Mouse (Mus musculus): ENCODE results near the gene Ndufv1. TPM values are rescaled to one million over a fixed set of nuclear protein-coding genes. Genes with fewer than 3 reads are reported as not detected.
"Not testable (repeated sequence)": the region's sequence is repeated elsewhere in the genome, so short reads cannot be mapped to it uniquely, and the experiment has no call there.

The Ndufv1 gene
- polyA plus RNA-seq, 1 experiment from 2014 or later, result 188 TPM

DNA sequence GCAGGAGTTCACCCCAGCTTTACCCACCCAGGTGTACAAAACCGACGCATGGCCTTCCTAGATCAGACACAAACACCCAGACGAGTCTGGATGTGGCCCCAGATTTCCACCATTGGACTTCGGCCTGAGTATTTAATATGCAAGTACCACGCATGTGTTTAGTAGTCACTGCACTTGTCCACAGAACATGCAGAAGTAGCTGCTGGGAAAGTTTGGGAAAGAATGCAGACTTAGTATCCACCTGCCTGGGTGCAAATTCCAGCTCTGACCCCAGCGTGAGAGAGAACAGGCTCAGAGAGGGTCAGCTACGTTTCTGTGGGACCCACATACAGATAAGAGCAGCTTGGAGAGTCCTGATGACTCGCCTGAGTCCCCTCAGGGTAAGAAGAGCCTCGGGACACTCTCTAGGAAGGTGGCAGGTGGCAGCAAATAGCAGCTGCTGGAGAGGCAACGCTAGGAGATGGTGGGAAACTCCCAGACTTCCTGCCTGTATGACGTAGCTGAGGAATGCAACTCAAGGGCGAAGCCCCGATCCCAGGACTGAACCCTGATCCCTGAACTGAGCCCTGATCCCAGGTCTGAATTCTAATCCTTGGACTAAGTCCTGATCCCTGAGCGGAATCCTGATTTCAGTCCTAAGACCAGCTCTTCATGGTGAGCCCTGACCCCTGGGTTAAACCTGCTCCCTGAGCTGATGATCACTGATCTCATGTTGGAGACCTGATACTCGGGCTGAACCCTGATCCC, 43.5 kb upstream of the Ndufv1 start:
- no peaks in the 10 kb centered on the region for H3K4me1 ChIP-seq (replicated peaks; ENCODE audit: control insufficient read depth, insufficient read depth, low read length)
- DNase-seq (ENCODE audit: low spot score) (no peak), ATAC-seq (ENCODE audit: low FRiP score) (no peak)
- H3K4me2 ChIP-seq (replicated peaks; ENCODE audit: low read depth, low read length), result no peak overlapping the region
- no peak overlapping the region for H3K27ac ChIP-seq (ENCODE audit: low read depth, low read length)
- no peaks in the 10 kb centered on the region for H3K36me3 ChIP-seq (ENCODE audit: control insufficient read depth, insufficient read depth, low read length)
- H3K4me3 ChIP-seq (ENCODE audit: low read depth, low read length), result no peak overlapping the region
- no peak overlapping the region for H3K9ac ChIP-seq (ENCODE audit: low read depth, low read length)
- H3K27me3 ChIP-seq (ENCODE audit: control insufficient read depth, insufficient read depth, low read length), result no peaks in the 10 kb centered on the region
- H3K9me3 ChIP-seq (ENCODE audit: control insufficient read depth, low read length), result no peaks in the 10 kb centered on the region
- WGBS, result 64% methylated on average over 15 of the region's 15 CpGs

DNA sequence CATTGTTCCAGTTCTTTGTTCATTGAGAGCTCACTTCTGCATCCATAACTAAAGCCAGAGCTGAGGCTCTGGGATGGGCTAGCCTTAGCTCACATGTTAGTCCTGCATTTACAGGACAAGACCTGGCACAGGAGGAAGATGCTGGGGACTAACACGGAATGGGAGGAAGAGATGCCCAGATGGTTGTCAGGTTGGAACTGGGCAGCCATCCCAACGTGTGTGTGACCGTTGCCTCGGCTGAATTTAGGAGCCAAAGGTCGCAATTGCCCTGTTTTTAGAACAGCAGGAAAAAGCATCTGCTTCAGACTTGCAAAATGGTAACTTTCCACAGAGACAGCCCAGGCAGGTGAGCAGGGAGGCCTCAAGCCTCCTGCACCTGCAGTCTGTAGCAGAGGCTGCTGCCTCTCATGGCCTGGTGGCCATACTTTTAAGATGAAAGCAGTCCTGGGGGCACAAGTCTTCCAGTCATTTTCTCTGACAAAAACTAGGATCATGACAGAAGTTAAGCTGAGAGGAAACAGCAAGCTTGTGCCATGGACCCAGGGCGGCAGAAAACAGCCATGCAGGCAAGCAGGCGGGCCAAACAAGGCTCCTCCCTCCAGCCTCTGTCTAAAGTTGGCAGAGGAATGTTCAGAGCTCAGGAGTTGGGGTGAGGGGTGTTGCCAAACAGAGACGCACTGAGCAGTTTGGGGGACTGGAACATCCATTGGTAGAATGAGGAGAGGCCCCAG, 42.8 kb upstream of the Ndufv1 start:
- no peak for ATAC-seq (ENCODE audit: low FRiP score)
- no peaks in the 10 kb centered on the region for H3K9me3 ChIP-seq (ENCODE audit: control insufficient read depth, low read length)
- no peaks in the 10 kb centered on the region for H3K36me3 ChIP-seq (ENCODE audit: control insufficient read depth, insufficient read depth, low read length)
- no peaks in the 10 kb centered on the region for H3K4me1 ChIP-seq (replicated peaks; ENCODE audit: control insufficient read depth, insufficient read depth, low read length)
- no peak overlapping the region for H3K4me2 ChIP-seq (replicated peaks; ENCODE audit: low read depth, low read length)
- WGBS, result 77% methylated on average over 8 of the region's 8 CpGs
- no peak for DNase-seq (ENCODE audit: low spot score)
- no peak overlapping the region for H3K4me3 ChIP-seq (ENCODE audit: low read depth, low read length)
- no peaks in the 10 kb centered on the region for H3K27me3 ChIP-seq (ENCODE audit: control insufficient read depth, insufficient read depth, low read length)
- H3K9ac ChIP-seq (ENCODE audit: low read depth, low read length), result no peak overlapping the region
- no peak overlapping the region for H3K27ac ChIP-seq (ENCODE audit: low read depth, low read length)

DNA sequence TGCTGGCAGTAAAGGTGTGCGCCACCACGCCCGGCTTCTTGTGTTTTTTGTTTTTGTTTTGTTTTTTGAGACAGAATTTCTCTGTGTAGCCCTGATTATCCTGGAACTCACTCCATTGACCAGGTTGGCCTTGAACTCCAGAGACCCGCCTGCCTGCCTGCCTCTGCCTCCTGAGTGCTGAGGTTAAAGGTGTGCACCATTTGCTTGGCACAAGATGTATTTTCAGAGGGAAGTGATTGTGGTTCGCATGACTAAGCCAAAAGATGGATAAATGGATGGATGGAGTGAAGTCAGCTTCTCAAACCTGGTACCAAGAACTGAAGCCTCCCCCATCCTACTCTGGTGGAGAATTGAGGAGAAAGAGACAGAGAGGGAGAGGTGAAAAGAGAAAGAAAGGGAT, 42.0 kb upstream of the Ndufv1 start:
- Histone ChIP-seq H3K9ac (ENCODE audit: low read depth, low read length) (no peak overlapping the region), H3K4me2 (replicated peaks; ENCODE audit: low read depth, low read length) (no peak overlapping the region), H3K27ac (ENCODE audit: low read depth, low read length) (no peak overlapping the region), H3K4me3 (ENCODE audit: low read depth, low read length) (no peak overlapping the region), H3K27me3 (ENCODE audit: control insufficient read depth, insufficient read depth, low read length) (no peaks in the 10 kb centered on the region), H3K36me3 (ENCODE audit: control insufficient read depth, insufficient read depth, low read length) (no peaks in the 10 kb centered on the region), H3K4me1 (replicated peaks; ENCODE audit: control insufficient read depth, insufficient read depth, low read length) (no peaks in the 10 kb centered on the region), H3K9me3 (ENCODE audit: control insufficient read depth, low read length) (no peaks in the 10 kb centered on the region)
- 90% methylated on average over 5 of the region's 5 CpGs for WGBS
- ATAC-seq (ENCODE audit: low FRiP score), result no peak
- DNase-seq (ENCODE audit: low spot score), result no peak

DNA sequence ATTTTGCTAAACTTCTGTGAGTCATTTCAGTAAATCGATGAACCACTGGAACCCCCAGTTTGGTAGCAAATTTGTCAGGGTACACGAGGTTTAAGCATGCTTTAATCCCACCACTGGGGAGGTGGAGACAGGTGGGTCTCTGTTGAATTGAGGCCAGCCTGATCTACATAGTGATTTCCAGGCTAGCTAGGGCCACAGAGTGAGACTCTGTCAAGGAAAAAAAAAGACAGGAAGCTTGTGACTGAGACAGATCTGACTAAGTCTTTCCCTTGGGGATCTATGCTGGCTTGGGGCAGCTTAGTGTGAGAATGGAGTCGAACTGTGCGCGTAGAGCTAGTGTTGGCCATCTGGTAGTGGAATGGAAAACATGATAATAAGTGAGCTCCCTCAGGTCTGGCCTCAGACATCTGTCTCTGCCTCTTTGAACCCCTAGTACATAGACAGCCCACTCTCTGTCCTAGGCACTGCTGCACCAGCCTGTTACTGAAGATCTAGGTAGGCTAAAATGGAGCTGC, 40.0 kb upstream of the Ndufv1 start:
- no peak for ATAC-seq (ENCODE audit: low FRiP score)
- H3K9ac ChIP-seq (ENCODE audit: low read depth, low read length), result no peak overlapping the region
- WGBS, result 75% methylated on average over 5 of the region's 5 CpGs

DNA sequence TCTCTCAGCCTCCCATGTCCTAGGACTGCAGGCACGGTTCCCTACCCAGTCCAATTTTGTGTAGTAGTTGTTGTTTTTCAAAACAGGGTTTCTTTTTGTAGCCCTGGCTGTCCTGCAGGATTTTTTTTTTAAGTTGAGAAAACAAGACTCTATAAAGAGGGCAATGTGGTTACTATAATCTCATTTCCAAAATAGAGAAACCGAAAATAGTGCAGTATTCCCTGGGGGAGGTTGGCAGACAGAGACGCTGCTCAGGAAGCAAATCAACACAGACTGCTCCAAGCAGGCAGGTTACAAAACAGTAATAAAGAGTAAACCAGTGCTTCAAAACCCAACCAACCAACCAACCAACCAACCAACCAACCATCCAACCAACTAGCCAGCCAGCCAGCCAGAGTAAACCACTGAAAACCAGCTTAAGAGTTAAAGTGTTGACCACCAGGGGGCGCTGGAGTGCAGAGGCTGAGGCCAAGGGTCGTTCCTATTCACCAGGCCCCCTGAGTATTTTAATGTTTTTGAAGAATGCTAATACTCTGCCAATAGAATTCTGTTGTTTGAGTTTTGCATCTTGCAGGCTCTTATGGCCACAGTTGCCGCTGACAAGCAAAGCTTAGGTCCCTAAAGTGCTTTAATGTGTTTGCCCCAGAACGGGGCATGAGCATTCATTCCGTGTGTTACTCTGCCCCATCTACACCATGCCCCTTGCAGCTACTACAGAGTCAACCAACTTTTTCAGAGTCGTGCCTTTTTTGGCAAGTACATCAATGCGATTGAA, 39.3 kb upstream of the Ndufv1 start:
- Histone ChIP-seq H3K4me3 (ENCODE audit: low read depth, low read length) (no peak overlapping the region), H3K27me3 (ENCODE audit: control insufficient read depth, insufficient read depth, low read length) (no peaks in the 10 kb centered on the region), H3K9me3 (ENCODE audit: control insufficient read depth, low read length) (no peaks in the 10 kb centered on the region), H3K4me1 (replicated peaks; ENCODE audit: control insufficient read depth, insufficient read depth, low read length) (no peaks in the 10 kb centered on the region), H3K36me3 (ENCODE audit: control insufficient read depth, insufficient read depth, low read length) (no peaks in the 10 kb centered on the region), H3K27ac (ENCODE audit: low read depth, low read length) (no peak overlapping the region), H3K4me2 (replicated peaks; ENCODE audit: low read depth, low read length) (no peak overlapping the region), H3K9ac (ENCODE audit: low read depth, low read length) (no peak overlapping the region)
- ATAC-seq (ENCODE audit: low FRiP score), result no peak
- DNase-seq (ENCODE audit: low spot score), result peak; percentile 81
- WGBS, result 54% methylated on average over 10 of the region's 10 CpGs

More for the DNA sequence above, 40.0 kb upstream of the Ndufv1 start:
- Histone ChIP-seq H3K27ac (ENCODE audit: low read depth, low read length) (no peak overlapping the region), H3K9me3 (ENCODE audit: control insufficient read depth, low read length) (no peaks in the 10 kb centered on the region), H3K27me3 (ENCODE audit: control insufficient read depth, insufficient read depth, low read length) (no peaks in the 10 kb centered on the region), H3K4me1 (replicated peaks; ENCODE audit: control insufficient read depth, insufficient read depth, low read length) (no peaks in the 10 kb centered on the region), H3K4me3 (ENCODE audit: low read depth, low read length) (no peak overlapping the region), H3K36me3 (ENCODE audit: control insufficient read depth, insufficient read depth, low read length) (no peaks in the 10 kb centered on the region), H3K4me2 (replicated peaks; ENCODE audit: low read depth, low read length) (no peak overlapping the region)
- DNase-seq (ENCODE audit: low spot score), result no peak

DNA sequence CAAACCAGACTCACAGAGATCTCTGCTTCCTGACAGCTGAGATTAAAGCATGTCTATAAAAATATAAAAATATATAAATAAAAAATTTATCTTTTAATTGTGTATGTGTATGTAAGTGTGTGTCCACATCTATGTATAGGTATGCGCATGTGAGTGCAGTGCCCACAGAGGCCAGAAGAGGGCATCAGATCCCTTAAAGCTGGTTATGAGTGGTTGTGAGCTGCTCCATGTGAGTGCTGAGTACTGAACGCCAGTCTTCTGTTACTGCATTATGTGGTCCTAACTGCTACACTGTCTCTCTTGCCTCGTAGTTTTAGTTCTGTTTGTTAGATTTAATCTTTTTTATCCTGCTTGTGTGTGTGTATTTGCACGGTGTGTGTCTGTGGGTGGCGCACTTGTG, 38.4 kb upstream of the Ndufv1 start:
- Histone ChIP-seq H3K27ac (ENCODE audit: low read depth, low read length) (no peak overlapping the region), H3K4me3 (ENCODE audit: low read depth, low read length) (no peak overlapping the region), H3K27me3 (ENCODE audit: control insufficient read depth, insufficient read depth, low read length) (no peaks in the 10 kb centered on the region), H3K9ac (ENCODE audit: low read depth, low read length) (no peak overlapping the region), H3K36me3 (ENCODE audit: control insufficient read depth, insufficient read depth, low read length) (no peaks in the 10 kb centered on the region), H3K9me3 (ENCODE audit: control insufficient read depth, low read length) (no peaks in the 10 kb centered on the region), H3K4me2 (replicated peaks; ENCODE audit: low read depth, low read length) (no peak overlapping the region), H3K4me1 (replicated peaks; ENCODE audit: control insufficient read depth, insufficient read depth, low read length) (no peaks in the 10 kb centered on the region)
- DNase-seq (ENCODE audit: low spot score) (no peak), ATAC-seq (ENCODE audit: low FRiP score) (no peak)
- 95% methylated on average over 5 of the region's 5 CpGs for WGBS

DNA sequence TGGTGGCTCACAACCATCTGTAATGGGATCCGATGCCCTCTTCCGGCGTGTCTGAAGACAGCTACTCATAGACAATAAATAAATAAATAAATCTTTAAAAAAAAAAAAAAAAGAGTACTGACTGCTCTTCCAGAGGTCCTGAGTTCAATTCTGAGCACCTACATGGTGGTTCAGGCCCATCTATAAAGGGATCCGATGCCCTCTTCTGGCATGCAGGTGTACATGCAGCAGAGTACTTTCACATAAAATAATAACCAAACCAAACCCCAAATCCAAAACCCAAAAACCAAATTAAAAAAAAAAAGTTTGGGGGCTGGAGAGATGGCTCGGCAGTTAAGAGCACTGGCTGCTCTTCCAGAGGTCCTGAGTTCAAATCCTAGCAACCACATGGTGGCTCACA, 36.5 kb upstream of the Ndufv1 start:
- WGBS, result 81% methylated on average over 5 of the region's 5 CpGs
- DNase-seq (ENCODE audit: low spot score); H3K9ac ChIP-seq (ENCODE audit: low read depth, low read length); H3K4me2 ChIP-seq (replicated peaks; ENCODE audit: low read depth, low read length); H3K27ac ChIP-seq (ENCODE audit: low read depth, low read length); H3K4me3 ChIP-seq (ENCODE audit: low read depth, low read length); ATAC-seq (ENCODE audit: low FRiP score); H3K4me1 ChIP-seq (replicated peaks; ENCODE audit: control insufficient read depth, insufficient read depth, low read length); H3K9me3 ChIP-seq (ENCODE audit: control insufficient read depth, low read length); H3K36me3 ChIP-seq (ENCODE audit: control insufficient read depth, insufficient read depth, low read length); H3K27me3 ChIP-seq (ENCODE audit: control insufficient read depth, insufficient read depth, low read length): not testable (repeated sequence)

DNA sequence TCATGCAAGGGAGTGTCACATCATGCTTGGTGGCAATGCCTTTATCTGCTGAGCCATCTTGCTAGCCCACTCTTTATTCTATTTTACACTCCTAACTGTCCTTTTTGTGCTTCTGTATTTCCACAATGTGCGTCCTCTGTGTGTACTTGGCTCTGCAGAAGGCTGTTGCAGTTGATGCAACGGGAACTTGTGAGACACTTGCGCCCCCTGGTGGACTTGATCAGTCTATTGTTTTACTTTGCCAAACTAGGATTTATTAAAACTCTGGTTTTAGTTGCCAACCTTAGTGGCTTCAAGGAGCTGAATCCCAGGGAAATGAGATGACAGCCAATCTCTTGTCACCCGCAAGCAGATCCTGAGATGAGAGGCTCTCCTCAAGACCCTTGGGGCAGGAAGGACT, 35.3 kb upstream of the Ndufv1 start:
- ATAC-seq (ENCODE audit: low FRiP score) (no peak), DNase-seq (ENCODE audit: low spot score) (peak; percentile 90)
- H3K4me2 ChIP-seq (replicated peaks; ENCODE audit: low read depth, low read length), result no peak overlapping the region
- H3K4me1 ChIP-seq (replicated peaks; ENCODE audit: control insufficient read depth, insufficient read depth, low read length), result no peaks in the 10 kb centered on the region
- H3K9ac ChIP-seq (ENCODE audit: low read depth, low read length), result no peak overlapping the region
- no peaks in the 10 kb centered on the region for H3K27me3 ChIP-seq (ENCODE audit: control insufficient read depth, insufficient read depth, low read length)
- H3K9me3 ChIP-seq (ENCODE audit: control insufficient read depth, low read length), result no peaks in the 10 kb centered on the region
- 20% methylated on average over 4 of the region's 4 CpGs for WGBS
- H3K4me3 ChIP-seq (ENCODE audit: low read depth, low read length), result no peak overlapping the region
- no peak overlapping the region for H3K27ac ChIP-seq (ENCODE audit: low read depth, low read length)
- no peaks in the 10 kb centered on the region for H3K36me3 ChIP-seq (ENCODE audit: control insufficient read depth, insufficient read depth, low read length)

Measured in hindbrain, embryonic 11.5 days (tissue).